Mouse (Mus musculus): ENCODE measurements around the gene Eif3i. TPM values are rescaled to one million over a fixed set of nuclear protein-coding genes. Genes with fewer than 3 reads are reported as not detected.

Gene Eif3i
- polyA plus RNA-seq, 1 experiment = 350 TPM

DNA sequence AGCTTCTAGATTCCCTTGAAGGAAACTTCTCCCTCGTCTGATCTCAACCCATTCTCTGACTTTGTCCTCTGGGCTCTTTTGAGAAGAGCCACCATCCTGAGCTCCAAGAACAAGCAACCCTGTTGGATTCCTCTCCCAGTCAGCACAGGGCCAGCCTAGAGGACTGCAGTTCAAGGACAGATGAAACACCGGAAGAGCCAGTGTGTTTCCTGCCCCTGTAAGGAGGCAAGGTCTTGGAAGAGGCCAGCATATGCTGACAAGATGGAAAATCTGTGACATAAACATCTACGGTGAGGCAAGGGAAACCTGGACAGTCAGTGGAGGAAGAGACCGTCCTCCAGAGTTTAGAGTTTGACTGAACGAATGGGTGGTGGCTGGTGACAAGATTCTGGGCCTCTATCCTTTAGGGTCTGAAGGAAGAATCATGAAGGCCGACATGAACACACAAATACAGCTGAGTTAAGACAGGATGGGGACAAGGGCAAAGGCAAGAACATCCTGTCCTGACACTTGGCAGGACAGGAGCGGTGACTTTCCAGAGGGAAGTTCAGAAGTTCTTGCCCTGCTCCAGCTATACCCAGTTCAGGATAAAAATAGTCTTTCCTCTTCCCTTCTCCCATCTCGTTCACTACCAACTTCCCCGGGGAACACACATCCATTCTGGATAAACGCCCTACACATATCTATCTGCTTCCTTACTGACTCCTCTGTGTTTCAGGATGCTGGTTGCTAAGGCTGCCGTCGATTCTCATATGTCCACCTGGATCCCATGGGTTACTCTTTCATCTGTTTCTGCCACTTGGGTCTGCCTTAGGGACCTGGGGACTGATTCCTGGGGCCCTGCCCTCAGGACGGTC lies 28.0 kb downstream of the Eif3i start:
- no peak for DNase-seq
- Histone ChIP-seq H3K4me1 (replicated peaks; ENCODE audit: control insufficient read depth, insufficient read depth, low read length) (peaks cover 62% of the 10 kb centered on the region), H3K4me3 (ENCODE audit: control insufficient read depth, insufficient read depth, low read length) (peak overlapping the region; percentile 60), H3K36me3 (ENCODE audit: control insufficient read depth, insufficient read depth, low read length) (no peaks in the 10 kb centered on the region; the same call in 1 of the 2 replicates), H3K27me3 (ENCODE audit: control insufficient read depth, insufficient read depth, low read length) (no peaks in the 10 kb centered on the region), H3K27ac (ENCODE audit: control insufficient read depth, insufficient read depth, low read length) (peak overlapping the region; percentile 91)
- TF ChIP-seq CTCF (IDR thresholded peaks at IDR 0.05; ENCODE audit: borderline replicate concordance, control insufficient read depth, extremely low read depth, insufficient read depth, low read length, poor library complexity) (no peak), POLR2A (IDR thresholded peaks at IDR 0.05; ENCODE audit: control insufficient read depth, extremely low read depth, insufficient read depth, low read length, poor library complexity) (no peak)
- 69% methylated on average over 13 of the region's 13 CpGs for WGBS

DNA sequence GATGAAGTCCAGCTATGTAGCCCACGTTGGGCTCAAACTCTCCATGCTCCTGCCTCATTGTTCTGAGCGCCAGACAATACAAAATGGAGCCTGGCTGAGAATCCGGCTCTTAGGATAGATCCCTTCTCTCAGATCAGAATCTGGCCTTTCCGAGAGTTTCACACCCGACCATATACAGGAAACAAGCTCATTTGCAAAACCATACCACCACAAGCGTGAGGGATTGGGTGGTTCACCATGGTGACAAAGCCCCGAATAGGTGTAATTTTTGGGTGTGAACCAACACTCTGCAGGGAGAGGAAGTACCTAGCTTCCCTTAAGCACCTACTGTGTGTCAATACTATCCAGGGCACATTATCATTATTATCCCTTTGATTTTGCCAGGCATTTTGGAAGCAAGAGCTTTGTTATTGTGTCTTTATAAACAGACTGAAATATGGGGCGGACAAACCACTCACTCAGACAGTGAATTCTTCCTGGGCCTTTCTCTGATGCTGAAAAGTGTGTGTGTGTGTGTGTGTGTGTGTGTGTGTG lies 28.8 kb downstream of the Eif3i start:
- WGBS = 47% methylated on average over 8 of the region's 8 CpGs
- H3K4me3 ChIP-seq (ENCODE audit: control insufficient read depth, insufficient read depth, low read length) = peak overlapping the region; percentile 60

DNA sequence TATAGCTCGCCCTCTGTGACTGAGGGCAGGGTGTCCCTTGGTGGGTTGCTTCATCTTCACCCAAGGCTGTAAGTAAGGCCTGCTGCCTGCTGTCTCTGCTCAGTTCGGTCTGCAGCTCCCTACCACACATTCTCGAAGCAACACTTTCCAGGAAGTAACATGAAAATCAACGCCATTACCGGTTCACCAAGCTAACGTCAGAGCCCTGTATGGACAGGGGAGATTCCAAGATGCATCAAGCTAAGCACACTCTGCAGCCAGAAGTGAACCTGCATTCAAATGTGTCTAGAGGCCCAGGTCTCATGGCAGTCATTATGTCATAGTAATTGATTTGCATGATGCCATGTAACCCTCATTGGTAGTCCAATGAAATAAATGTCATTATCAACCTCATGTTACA lies 30.4 kb downstream of the Eif3i start:
- WGBS = 83% methylated on average over 6 of the region's 6 CpGs
- Histone ChIP-seq H3K27ac (ENCODE audit: control insufficient read depth, insufficient read depth, low read length) (peak overlapping the region; percentile 25; the same call in 1 of the 2 replicates), H3K4me1 (replicated peaks; ENCODE audit: control insufficient read depth, insufficient read depth, low read length) (peaks cover 65% of the 10 kb centered on the region), H3K27me3 (ENCODE audit: control insufficient read depth, insufficient read depth, low read length) (no peaks in the 10 kb centered on the region), H3K36me3 (ENCODE audit: control insufficient read depth, insufficient read depth, low read length) (peaks cover 7% of the 10 kb centered on the region), H3K4me3 (ENCODE audit: control insufficient read depth, insufficient read depth, low read length) (no peak overlapping the region)
- DNase-seq = no peak
- no peak for TF ChIP-seq POLR2A (IDR thresholded peaks at IDR 0.05; ENCODE audit: control insufficient read depth, extremely low read depth, insufficient read depth, low read length, poor library complexity)
- TF ChIP-seq CTCF (IDR thresholded peaks at IDR 0.05; ENCODE audit: borderline replicate concordance, control insufficient read depth, extremely low read depth, insufficient read depth, low read length, poor library complexity) = no peak

More for the DNA sequence above, 28.8 kb downstream of the Eif3i start:
- Histone ChIP-seq H3K27me3 (ENCODE audit: control insufficient read depth, insufficient read depth, low read length) (no peaks in the 10 kb centered on the region), H3K36me3 (ENCODE audit: control insufficient read depth, insufficient read depth, low read length) (peaks cover 4% of the 10 kb centered on the region), H3K4me1 (replicated peaks; ENCODE audit: control insufficient read depth, insufficient read depth, low read length) (peaks cover 60% of the 10 kb centered on the region), H3K27ac (ENCODE audit: control insufficient read depth, insufficient read depth, low read length) (peak overlapping the region; percentile 91)
- DNase-seq = no peak
- no peak for TF ChIP-seq CTCF (IDR thresholded peaks at IDR 0.05; ENCODE audit: borderline replicate concordance, control insufficient read depth, extremely low read depth, insufficient read depth, low read length, poor library complexity)
- no peak for TF ChIP-seq POLR2A (IDR thresholded peaks at IDR 0.05; ENCODE audit: control insufficient read depth, extremely low read depth, insufficient read depth, low read length, poor library complexity)

DNA sequence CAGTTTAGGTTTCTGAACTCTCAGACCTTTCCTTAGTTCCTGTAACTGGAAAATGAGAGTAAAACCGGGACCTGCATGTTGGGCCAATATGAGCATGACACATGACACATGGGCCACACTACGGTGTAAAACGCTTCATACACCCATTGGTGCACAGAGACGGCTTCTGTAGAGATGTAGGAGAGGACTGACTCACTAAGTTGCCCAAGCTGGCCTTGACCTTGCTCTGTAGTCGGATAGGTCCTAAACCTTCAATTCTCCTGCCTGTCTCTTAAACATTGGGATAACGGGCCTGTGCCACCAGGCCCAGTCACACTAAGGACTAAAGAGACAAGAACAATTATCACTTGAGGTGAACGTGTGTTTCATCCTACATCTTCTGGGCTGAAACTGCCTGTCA lies 32.1 kb downstream of the Eif3i start:
- DNase-seq = no peak
- 95% methylated on average over 7 of the region's 7 CpGs for WGBS
- Histone ChIP-seq H3K4me3 (ENCODE audit: control insufficient read depth, insufficient read depth, low read length) (no peak overlapping the region), H3K27me3 (ENCODE audit: control insufficient read depth, insufficient read depth, low read length) (no peaks in the 10 kb centered on the region), H3K36me3 (ENCODE audit: control insufficient read depth, insufficient read depth, low read length) (peaks cover 17% of the 10 kb centered on the region), H3K4me1 (replicated peaks; ENCODE audit: control insufficient read depth, insufficient read depth, low read length) (peaks cover 70% of the 10 kb centered on the region), H3K27ac (ENCODE audit: control insufficient read depth, insufficient read depth, low read length) (no peak overlapping the region)
- TF ChIP-seq POLR2A (IDR thresholded peaks at IDR 0.05; ENCODE audit: control insufficient read depth, extremely low read depth, insufficient read depth, low read length, poor library complexity) (no peak), CTCF (IDR thresholded peaks at IDR 0.05; ENCODE audit: borderline replicate concordance, control insufficient read depth, extremely low read depth, insufficient read depth, low read length, poor library complexity) (no peak)

DNA sequence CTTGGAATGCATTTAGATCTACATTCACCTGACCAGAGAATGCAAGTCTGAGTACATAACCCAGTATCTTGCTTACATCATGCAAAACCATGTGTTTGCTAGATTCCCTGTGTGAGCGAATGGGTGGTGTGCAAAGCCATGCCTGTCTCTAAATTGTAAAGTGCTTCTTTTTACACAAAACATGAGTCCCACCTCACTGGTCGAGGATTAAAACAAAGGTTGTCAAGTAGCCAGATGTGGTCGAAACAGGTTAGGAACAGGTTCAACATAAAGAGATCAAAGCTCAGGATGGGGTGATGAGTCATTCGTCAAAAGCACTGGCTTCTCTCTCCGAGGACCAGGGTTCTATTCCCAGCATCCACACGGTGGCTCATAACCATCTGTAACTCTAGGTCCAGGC lies 35.3 kb downstream of the Eif3i start:
- Histone ChIP-seq H3K4me3 (ENCODE audit: control insufficient read depth, insufficient read depth, low read length) (no peak overlapping the region), H3K27ac (ENCODE audit: control insufficient read depth, insufficient read depth, low read length) (no peak overlapping the region), H3K27me3 (ENCODE audit: control insufficient read depth, insufficient read depth, low read length) (no peaks in the 10 kb centered on the region), H3K36me3 (ENCODE audit: control insufficient read depth, insufficient read depth, low read length) (peaks cover 20% of the 10 kb centered on the region), H3K4me1 (replicated peaks; ENCODE audit: control insufficient read depth, insufficient read depth, low read length) (peaks cover 53% of the 10 kb centered on the region)
- no peak for DNase-seq
- 49% methylated on average over 6 of the region's 6 CpGs for WGBS
- TF ChIP-seq POLR2A (IDR thresholded peaks at IDR 0.05; ENCODE audit: control insufficient read depth, extremely low read depth, insufficient read depth, low read length, poor library complexity) = no peak
- no peak for TF ChIP-seq CTCF (IDR thresholded peaks at IDR 0.05; ENCODE audit: borderline replicate concordance, control insufficient read depth, extremely low read depth, insufficient read depth, low read length, poor library complexity)

DNA sequence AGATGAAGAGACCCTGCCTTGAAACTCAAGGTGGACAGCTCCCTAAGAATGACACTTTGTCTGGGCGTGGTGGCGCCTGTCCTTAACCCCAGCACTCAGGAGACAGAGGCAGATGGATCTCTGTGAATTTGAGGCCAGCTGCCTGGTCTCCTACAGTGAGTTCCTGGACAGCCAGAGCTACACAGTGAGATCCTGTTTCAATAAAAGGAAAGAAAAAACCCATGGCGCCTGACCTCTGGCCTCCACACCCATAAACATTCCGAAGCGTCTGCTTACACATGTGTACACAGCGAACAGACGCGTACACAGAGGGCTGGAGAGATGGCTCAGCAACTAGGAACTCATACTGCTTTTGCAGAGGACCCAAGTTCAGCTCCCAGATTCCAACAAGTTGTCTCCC lies 36.7 kb downstream of the Eif3i start:
- TF ChIP-seq CTCF (IDR thresholded peaks at IDR 0.05; ENCODE audit: borderline replicate concordance, control insufficient read depth, extremely low read depth, insufficient read depth, low read length, poor library complexity) (no peak), POLR2A (IDR thresholded peaks at IDR 0.05; ENCODE audit: control insufficient read depth, extremely low read depth, insufficient read depth, low read length, poor library complexity) (no peak)
- peaks cover 25% of the 10 kb centered on the region for H3K36me3 ChIP-seq (ENCODE audit: control insufficient read depth, insufficient read depth, low read length)
- H3K27ac ChIP-seq (ENCODE audit: control insufficient read depth, insufficient read depth, low read length) = 0 out of 2 replicates have a peak overlapping the region, but pooled peaks have one; percentile 9
- no peak overlapping the region for H3K4me3 ChIP-seq (ENCODE audit: control insufficient read depth, insufficient read depth, low read length)
- peaks cover 53% of the 10 kb centered on the region for H3K4me1 ChIP-seq (replicated peaks; ENCODE audit: control insufficient read depth, insufficient read depth, low read length)
- WGBS = 92% methylated on average over 8 of the region's 8 CpGs
- H3K27me3 ChIP-seq (ENCODE audit: control insufficient read depth, insufficient read depth, low read length) = no peaks in the 10 kb centered on the region
- no peak for DNase-seq

Data from thymus, adult 2 months (tissue).